ENCODE assay signal across 20 mouse cellular contexts in the genomic region with DNA sequence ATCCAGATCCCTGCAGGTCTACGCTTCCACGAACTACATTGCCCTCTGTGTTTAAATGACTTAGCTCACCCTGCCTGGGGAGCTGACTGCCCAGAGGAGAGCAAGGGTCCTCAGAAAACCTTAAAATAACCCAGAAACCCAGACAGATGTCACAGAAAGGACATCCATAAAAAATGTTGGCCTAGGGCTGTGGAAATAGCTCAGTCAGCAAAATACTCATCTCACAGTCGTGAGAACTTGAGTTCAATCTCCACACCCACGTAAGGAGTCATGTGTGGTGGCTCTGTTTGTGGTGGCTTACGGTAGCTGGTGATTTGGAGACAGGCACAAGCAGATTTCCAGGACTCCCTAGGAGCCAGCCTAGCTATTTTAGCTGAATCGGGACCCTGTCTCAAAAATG.
A peak's percentile ranks its signal among the peaks of the same experiment; 100 is the strongest.
DNase-seq lines count a peak whose midpoint lies in the region; ATAC-seq lines count a peak whose summit lies in the region.
"Had no signal": no experiment of that assay in that cellular context is flagged by ENCODE, and none has a peak within 500 bp of the region (broad histone marks: within the 10 kb centered on the region; RNA-seq: fewer than 3 reads in every experiment).

No protein-coding gene starts in this region.

- H3K9me3 ChIP-seq in lung, embryonic 15.5 days, result no peaks in the 10 kb centered on the region
- H3K9me3 ChIP-seq in stomach, embryonic 16.5 days (replicated peaks; ENCODE audit: control insufficient read depth, low read length), result no peaks in the 10 kb centered on the region
- H3K9me3 ChIP-seq: forebrain, embryonic 10.5 days; heart, embryonic 15.5 days; hindbrain, embryonic 15.5 days; kidney, embryonic 15.5 days; liver, embryonic 12.5 days; midbrain, embryonic 10.5 days had no signal

- H3K4me3 ChIP-seq in lung, embryonic 15.5 days, result no peak overlapping the region
- no peak overlapping the region for H3K4me3 ChIP-seq in stomach, embryonic 16.5 days (replicated peaks; ENCODE audit: low read length)
- H3K4me3 ChIP-seq: forebrain, embryonic 10.5 days; gastrocnemius, adult 2 months; heart, embryonic 15.5 days; hindbrain, embryonic 15.5 days; kidney, embryonic 15.5 days; liver, embryonic 12.5 days; midbrain, embryonic 10.5 days; myocyte had no signal

- peak; percentile 65; the same call in 1 of the 2 replicates for ATAC-seq in frontal cortex, adult (ENCODE audit: low TSS enrichment)
- no peak for ATAC-seq in lung, embryonic 15.5 days (ENCODE audit: borderline replicate concordance, extremely low read depth, low FRiP score, low TSS enrichment)
- no peak for ATAC-seq in stomach, embryonic 16.5 days (ENCODE audit: insufficient read depth, low FRiP score)
- ATAC-seq: liver, embryonic 12.5 days; midbrain, embryonic 16.5 days had no signal

- peaks cover 11% of the 10 kb centered on the region for H3K4me1 ChIP-seq in lung, embryonic 15.5 days
- peaks cover 15% of the 10 kb centered on the region for H3K4me1 ChIP-seq in stomach, embryonic 16.5 days (ENCODE audit: control insufficient read depth, insufficient read depth, low read length)
- H3K4me1 ChIP-seq: liver, embryonic 12.5 days; midbrain, embryonic 10.5 days had no signal

- no peak overlapping the region for H3K4me2 ChIP-seq in lung, embryonic 15.5 days
- no peak overlapping the region for H3K4me2 ChIP-seq in stomach, embryonic 16.5 days (ENCODE audit: low read depth, low read length)
- H3K4me2 ChIP-seq: heart, embryonic 15.5 days; hindbrain, embryonic 15.5 days; kidney, embryonic 15.5 days; liver, embryonic 12.5 days had no signal

- WGBS in lung, embryonic 15.5 days, result 50% methylated on average over 6 of the region's 6 CpGs
- WGBS in stomach, embryonic 16.5 days, result 45% methylated on average over 6 of the region's 6 CpGs

- no peaks in the 10 kb centered on the region for H3K36me3 ChIP-seq in lung, embryonic 15.5 days
- H3K36me3 ChIP-seq in stomach, embryonic 16.5 days (ENCODE audit: control insufficient read depth, insufficient read depth, low read length), result no peaks in the 10 kb centered on the region
- H3K36me3 ChIP-seq: forebrain, embryonic 10.5 days; heart, embryonic 15.5 days; hindbrain, embryonic 15.5 days; kidney, embryonic 15.5 days; liver, embryonic 12.5 days; midbrain, embryonic 10.5 days had no signal

- no peaks in the 10 kb centered on the region for H3K27me3 ChIP-seq in lung, embryonic 15.5 days
- H3K27me3 ChIP-seq in stomach, embryonic 16.5 days (ENCODE audit: control insufficient read depth, insufficient read depth, low read length), result no peaks in the 10 kb centered on the region
- H3K27me3 ChIP-seq: heart, embryonic 15.5 days; hindbrain, embryonic 15.5 days; kidney, embryonic 15.5 days; liver, embryonic 12.5 days had no signal

- DNase-seq in frontal cortex, postnatal 25 days (ENCODE audit: low spot score in 2 of 2), result no peak
- no peak for DNase-seq in lung, postnatal 4 days
- peak; percentile 37 for DNase-seq in brain, adult 2 months (ENCODE audit: low read depth, low spot score)
- no peak for DNase-seq in spleen, postnatal 10 days (ENCODE audit: low spot score in 2 of 2)
- DNase-seq: adrenal gland, postnatal 14 days; cerebellum, adult 9-10 months; kidney, adult 11 months; lung, adult 18-20 months had no signal

- H3K27ac ChIP-seq in lung, embryonic 15.5 days, result 0 out of 2 replicates have a peak overlapping the region, but pooled peaks have one; percentile 35
- H3K27ac ChIP-seq in stomach, embryonic 16.5 days (ENCODE audit: low read length), result peak overlapping the region; percentile 57; the same call in 1 of the 2 replicates
- H3K27ac ChIP-seq: forebrain, embryonic 10.5 days; gastrocnemius, adult 2 months; heart, embryonic 15.5 days; hindbrain, embryonic 15.5 days; liver, embryonic 12.5 days; midbrain, embryonic 10.5 days had no signal

- no peak overlapping the region for H3K9ac ChIP-seq in lung, embryonic 15.5 days
- H3K9ac ChIP-seq in stomach, embryonic 16.5 days (ENCODE audit: low read length), result no peak overlapping the region
- H3K9ac ChIP-seq: heart, embryonic 15.5 days; hindbrain, embryonic 15.5 days; kidney, embryonic 15.5 days; liver, embryonic 12.5 days had no signal
